Comparison of ENCODE assay signal across 19 mouse cellular contexts in genomic region chr7:66813172-66813571, GRCm38 (mm10). TPM values are rescaled to one million over a fixed set of nuclear protein-coding genes. Genes with fewer than 3 reads are reported as not detected.
"Had no signal": no experiment of that assay in that cellular context is flagged by ENCODE, and none has a peak within 500 bp of the region (broad histone marks: within the 10 kb centered on the region; RNA-seq: fewer than 3 reads in every experiment).

No protein-coding gene starts in this region.

- H3K4me1 ChIP-seq: limb, embryonic 12.5 days; liver, embryonic 13.5 days; midbrain, embryonic 15.5 days had no signal

- ATAC-seq: midbrain, embryonic 15.5 days had no signal

- H3K9me3 ChIP-seq: limb, embryonic 12.5 days; liver, embryonic 13.5 days; midbrain, embryonic 15.5 days; neural tube, embryonic 13.5 days; stomach, embryonic 15.5 days had no signal

- H3K36me3 ChIP-seq: limb, embryonic 12.5 days; liver, embryonic 13.5 days; midbrain, embryonic 15.5 days; neural tube, embryonic 13.5 days; stomach, embryonic 15.5 days had no signal

- H3K4me3 ChIP-seq: limb, embryonic 12.5 days; liver, embryonic 13.5 days; midbrain, embryonic 15.5 days; neural tube, embryonic 13.5 days; stomach, embryonic 15.5 days had no signal

- H3K27ac ChIP-seq: limb, embryonic 12.5 days; liver, embryonic 13.5 days; midbrain, embryonic 15.5 days; neural tube, embryonic 13.5 days; stomach, embryonic 15.5 days had no signal

- DNase-seq: kidney, adult 18-20 months; kidney, adult 9 months; kidney, postnatal 14 days; kidney, postnatal 4 days; liver, embryonic 13.5 days; lung, adult 2 months; lung, postnatal 14 days; lung, postnatal 4 days; retina, postnatal 1 day; right cerebral cortex, postnatal 25 days; spleen, adult 18-20 months; thymus, postnatal 25 days had no signal

- H3K27me3 ChIP-seq: limb, embryonic 12.5 days; liver, embryonic 13.5 days; midbrain, embryonic 15.5 days; neural tube, embryonic 13.5 days; stomach, embryonic 15.5 days had no signal

- H3K4me2 ChIP-seq: limb, embryonic 12.5 days; liver, embryonic 13.5 days; midbrain, embryonic 11.5 days; midbrain, embryonic 15.5 days; neural tube, embryonic 13.5 days; stomach, embryonic 15.5 days had no signal

- H3K9ac ChIP-seq: limb, embryonic 12.5 days; liver, embryonic 13.5 days; midbrain, embryonic 15.5 days; neural tube, embryonic 13.5 days; stomach, embryonic 15.5 days had no signal

RNA-seq across cellular contexts. Expression of gene Adamts17, which starts 26.4 kb away (rescaled TPM):
- total RNA-seq: megakaryocyte-erythroid progenitor cell, adult 5-6 weeks; neutrophil, adult 5-6 weeks had no signal
